Mouse (Mus musculus): ENCODE data around the gene Hist1h1c. TPM values are rescaled to one million over a fixed set of nuclear protein-coding genes. Genes with fewer than 3 reads are reported as not detected.
"Not testable (repeated sequence)": the region's sequence is repeated elsewhere in the genome, so short reads cannot be mapped to it uniquely, and the experiment has no call there.

Gene Hist1h1c
- polyA plus RNA-seq, 1 experiment from 2014 or later, result 17.2 TPM

DNA sequence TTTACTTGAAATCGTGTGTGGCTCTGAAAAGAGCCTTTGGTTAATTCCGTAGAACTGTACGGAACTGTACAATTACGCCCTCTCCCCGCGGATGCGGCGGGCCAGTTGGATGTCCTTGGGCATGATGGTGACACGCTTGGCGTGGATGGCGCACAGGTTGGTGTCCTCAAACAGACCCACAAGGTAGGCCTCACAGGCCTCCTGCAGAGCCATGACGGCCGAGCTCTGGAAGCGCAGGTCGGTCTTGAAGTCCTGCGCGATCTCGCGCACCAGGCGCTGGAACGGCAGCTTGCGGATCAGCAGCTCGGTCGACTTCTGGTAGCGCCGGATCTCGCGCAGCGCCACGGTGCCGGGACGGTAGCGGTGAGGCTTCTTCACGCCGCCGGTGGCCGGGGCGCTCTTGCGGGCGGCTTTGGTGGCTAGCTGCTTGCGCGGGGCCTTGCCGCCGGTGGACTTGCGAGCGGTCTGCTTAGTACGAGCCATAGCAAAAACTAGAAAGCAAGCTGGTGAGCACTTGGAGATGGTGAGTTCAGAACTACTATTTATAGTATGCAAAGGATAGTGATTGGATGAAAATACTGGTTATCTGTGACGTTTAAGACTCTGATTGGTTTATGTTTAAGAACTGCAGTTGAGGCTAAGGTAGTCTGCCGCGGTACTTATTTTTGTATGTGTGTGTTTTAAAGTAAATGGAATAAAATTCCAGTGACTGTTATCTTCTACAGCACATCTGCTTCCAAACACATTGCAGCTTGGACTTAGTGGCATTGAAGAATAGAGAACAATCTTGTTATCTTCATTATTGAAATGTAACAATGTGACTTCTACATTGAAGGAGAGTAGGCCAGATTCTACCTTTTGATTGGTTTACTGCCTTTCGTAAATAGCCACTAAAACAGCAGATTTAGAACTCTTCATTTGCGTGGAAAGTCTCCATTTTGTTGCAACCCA is 23.5 kb downstream of the Hist1h1c start, which contains the start of gene Hist1h3a:
Gene Hist1h3a, minus strand, starts transcription at position 516 of the 951 bp plus-strand sequence.
- H3K27me3 ChIP-seq (ENCODE audit: insufficient read depth, poor library complexity, severe bottlenecking); H3K9me3 ChIP-seq; H3K36me3 ChIP-seq: not testable (repeated sequence)
- WGBS, result under 1% methylated on average over 38 of the region's 52 CpGs
- DNase-seq (ENCODE audit: low spot score), result peak; percentile 84
- peaks cover 21% of the 10 kb centered on the region for H3K4me1 ChIP-seq
- peak within 1 kb of the TSS; percentile 88 for H3K27ac ChIP-seq
- peak within 1 kb of the TSS; percentile 62 for H3K4me3 ChIP-seq

DNA sequence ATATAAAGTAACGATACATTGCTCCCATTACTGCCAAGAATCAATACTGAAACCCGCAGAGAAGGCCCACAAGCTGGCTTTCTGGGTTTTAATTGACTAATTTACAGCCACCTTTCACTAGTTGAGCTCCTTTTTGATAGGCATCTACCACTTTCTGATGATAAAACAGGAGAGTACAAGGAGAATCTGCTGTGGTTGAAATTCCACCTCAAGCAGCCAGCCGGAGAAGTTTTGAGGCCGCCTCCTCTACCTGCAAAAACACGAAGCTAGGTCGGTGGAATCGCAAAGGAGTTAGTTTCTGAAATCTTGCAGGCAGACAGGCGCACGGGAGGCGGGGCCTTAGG is 24.6 kb downstream of the Hist1h1c start:
- Histone ChIP-seq H3K36me3 (no peaks in the 10 kb centered on the region), H3K27me3 (ENCODE audit: insufficient read depth, poor library complexity, severe bottlenecking) (no peaks in the 10 kb centered on the region), H3K9me3 (no peaks in the 10 kb centered on the region), H3K4me1 (peaks cover 21% of the 10 kb centered on the region), H3K4me3 (peak overlapping the region; percentile 62), H3K27ac (peak overlapping the region; percentile 88)
- WGBS, result 2% methylated on average over 10 of the region's 10 CpGs
- DNase-seq (ENCODE audit: low spot score), result no peak

DNA sequence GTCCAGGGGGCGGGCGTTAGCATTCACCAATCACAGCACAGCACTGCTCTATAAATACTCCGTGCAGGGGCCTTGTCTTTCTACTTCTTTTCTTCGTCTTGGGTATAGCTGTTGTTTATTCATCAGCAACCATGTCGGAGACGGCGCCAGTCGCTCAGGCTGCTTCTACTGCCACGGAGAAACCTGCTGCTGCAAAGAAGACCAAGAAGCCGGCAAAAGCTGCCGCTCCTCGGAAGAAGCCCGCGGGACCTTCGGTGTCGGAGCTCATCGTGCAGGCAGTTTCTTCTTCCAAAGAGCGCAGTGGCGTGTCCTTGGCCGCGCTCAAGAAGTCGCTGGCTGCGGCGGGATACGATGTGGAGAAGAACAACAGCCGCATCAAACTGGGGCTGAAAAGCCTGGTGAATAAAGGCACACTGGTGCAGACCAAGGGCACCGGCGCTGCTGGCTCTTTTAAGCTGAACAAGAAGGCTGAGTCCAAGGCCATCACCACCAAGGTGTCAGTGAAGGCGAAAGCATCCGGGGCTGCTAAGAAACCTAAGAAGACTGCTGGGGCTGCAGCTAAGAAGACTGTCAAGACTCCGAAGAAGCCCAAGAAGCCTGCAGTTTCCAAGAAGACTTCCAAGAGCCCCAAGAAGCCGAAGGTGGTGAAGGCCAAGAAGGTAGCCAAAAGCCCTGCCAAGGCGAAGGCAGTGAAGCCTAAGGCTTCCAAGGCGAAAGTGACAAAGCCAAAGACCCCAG is 25.1 kb downstream of the Hist1h1c start, which contains the start of gene Hist1h1a:
Gene Hist1h1a, plus strand, starts transcription at position 81 of the 738 bp plus-strand sequence.
- no peaks in the 10 kb centered on the region for H3K9me3 ChIP-seq
- peak; percentile 96 for DNase-seq (ENCODE audit: low spot score)
- H3K4me1 ChIP-seq, result peaks cover 23% of the 10 kb centered on the region
- H3K4me3 ChIP-seq, result peak within 1 kb of the TSS; percentile 62
- peak within 1 kb of the TSS; percentile 88 for H3K27ac ChIP-seq
- no peaks in the 10 kb centered on the region for H3K27me3 ChIP-seq (ENCODE audit: insufficient read depth, poor library complexity, severe bottlenecking)
- WGBS, result 3% methylated on average over 34 of the region's 34 CpGs
- no peaks in the 10 kb centered on the region for H3K36me3 ChIP-seq

DNA sequence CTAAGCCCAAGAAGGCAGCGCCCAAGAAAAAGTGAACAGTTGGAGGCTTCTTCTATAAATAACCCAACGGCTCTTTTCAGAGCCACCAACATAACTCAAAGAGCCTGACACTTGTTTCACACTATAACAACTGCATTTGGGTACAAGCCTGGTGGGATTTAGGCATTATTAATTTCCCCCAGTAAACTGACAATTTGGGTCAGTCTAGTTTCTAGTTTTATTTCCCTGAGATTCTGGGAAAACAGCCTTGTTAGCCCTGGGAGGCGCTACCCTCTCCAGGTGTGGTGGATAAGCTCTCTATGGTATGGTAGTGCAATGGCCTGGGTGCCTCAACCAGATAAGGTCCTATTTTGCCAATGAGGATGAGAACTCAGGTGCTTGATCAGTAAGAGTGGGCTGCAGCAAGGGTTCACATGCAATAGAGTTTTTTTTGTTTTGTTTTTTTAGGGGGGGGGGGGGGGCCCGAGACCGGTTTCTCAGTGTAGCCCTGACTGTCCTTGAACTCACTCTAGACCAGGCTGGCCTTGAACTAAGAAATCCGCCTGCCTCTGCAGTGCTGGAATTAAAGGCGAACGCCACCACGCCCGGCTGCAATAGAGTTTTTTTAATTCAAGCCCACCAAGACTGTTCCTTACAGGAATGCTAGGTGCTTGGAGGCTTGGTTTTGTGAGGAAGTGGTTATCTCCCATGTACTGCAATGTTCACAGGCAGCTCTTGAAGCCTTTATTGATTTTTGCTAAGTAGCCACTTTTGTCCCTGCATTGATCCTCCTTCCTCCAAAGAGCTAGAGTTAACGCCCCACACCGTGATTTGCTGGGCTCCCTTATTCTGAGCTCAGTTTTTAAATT is 25.9 kb downstream of the Hist1h1c start:
- Histone ChIP-seq H3K4me1 (peaks cover 24% of the 10 kb centered on the region), H3K36me3 (no peaks in the 10 kb centered on the region), H3K9me3 (no peaks in the 10 kb centered on the region), H3K4me3 (peak overlapping the region; percentile 62), H3K27ac (peak overlapping the region; percentile 88), H3K27me3 (ENCODE audit: insufficient read depth, poor library complexity, severe bottlenecking) (no peaks in the 10 kb centered on the region)
- WGBS, result 34% methylated on average over 12 of the region's 12 CpGs
- no peak for DNase-seq (ENCODE audit: low spot score)

DNA sequence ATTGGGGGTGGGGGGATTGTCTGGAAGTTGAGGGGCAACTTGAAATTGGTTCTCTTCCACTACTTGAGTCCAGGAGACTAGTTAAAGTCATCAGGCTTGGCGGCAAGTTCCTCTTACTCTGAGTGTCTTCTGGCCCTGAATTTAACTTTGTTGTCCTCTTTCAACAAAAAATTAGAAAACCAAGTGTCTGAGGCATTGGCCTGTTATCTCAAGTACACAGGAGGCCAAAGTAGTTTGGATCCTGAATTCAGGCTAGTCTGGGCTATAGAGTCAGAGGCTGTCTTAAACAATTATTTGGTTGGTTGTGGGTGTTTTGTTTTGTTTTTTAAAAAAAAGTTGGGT is 26.5 kb downstream of the Hist1h1c start:
- WGBS, result 68% methylated on average over 1 of the region's 1 CpGs
- Histone ChIP-seq H3K9me3 (no peaks in the 10 kb centered on the region), H3K27me3 (ENCODE audit: insufficient read depth, poor library complexity, severe bottlenecking) (no peaks in the 10 kb centered on the region), H3K36me3 (no peaks in the 10 kb centered on the region), H3K4me3 (no peak overlapping the region; the same call in 1 of the 2 replicates), H3K27ac (peak overlapping the region; percentile 47; the same call in 1 of the 2 replicates), H3K4me1 (peaks cover 21% of the 10 kb centered on the region)
- no peak for DNase-seq (ENCODE audit: low spot score)

DNA sequence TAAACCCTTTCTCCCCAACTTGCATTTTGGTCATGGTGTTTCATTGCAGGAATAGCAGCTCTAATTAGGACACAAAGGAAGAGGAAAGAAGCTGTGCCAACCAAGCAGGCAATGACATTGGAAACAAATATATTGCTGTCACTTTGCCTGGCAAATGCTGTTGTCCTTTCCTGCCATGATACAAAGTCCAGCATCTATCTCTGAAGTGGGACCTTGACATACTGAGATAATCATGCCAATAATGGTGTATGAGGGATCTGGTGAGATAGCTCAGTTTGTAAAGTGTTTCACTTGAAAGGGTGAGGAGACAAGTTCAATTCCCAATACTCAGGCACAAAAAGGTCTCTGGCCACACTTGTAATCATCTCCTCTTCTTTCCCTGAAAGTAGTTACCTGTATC is 28.2 kb downstream of the Hist1h1c start:
- peaks cover 16% of the 10 kb centered on the region for H3K4me1 ChIP-seq
- H3K9me3 ChIP-seq, result no peaks in the 10 kb centered on the region
- H3K4me3 ChIP-seq, result no peak overlapping the region
- DNase-seq (ENCODE audit: low spot score), result no peak
- H3K27me3 ChIP-seq (ENCODE audit: insufficient read depth, poor library complexity, severe bottlenecking), result no peaks in the 10 kb centered on the region
- H3K36me3 ChIP-seq, result no peaks in the 10 kb centered on the region
- H3K27ac ChIP-seq, result no peak overlapping the region

DNA sequence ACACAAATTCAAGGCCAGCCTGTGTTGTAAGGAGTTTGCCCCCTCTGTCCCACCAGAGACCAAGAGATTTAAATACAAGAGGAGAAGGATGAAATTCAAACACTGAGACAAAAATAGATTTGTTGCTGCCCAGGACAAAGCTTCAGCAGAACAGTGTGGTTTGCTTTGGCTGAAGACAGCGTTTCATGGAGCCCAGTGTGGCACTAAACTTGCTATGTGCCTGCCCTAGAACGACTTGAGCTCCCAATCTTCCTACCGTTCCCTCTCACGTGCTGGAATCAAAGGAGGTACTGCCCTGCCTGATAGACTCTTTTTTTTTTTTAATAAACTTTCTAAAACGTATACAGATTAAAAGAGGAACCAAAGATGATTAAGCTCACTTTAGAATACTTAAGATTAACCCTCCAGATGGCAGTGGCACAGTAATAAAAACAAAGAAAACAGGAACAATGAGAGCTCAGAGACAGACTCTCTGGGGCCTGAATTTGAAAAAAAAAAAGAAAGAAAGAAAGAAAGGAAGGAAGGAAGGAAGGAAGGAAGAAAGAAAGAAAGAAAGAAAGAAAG is 30.3 kb downstream of the Hist1h1c start:
- H3K9me3 ChIP-seq, result no peaks in the 10 kb centered on the region
- H3K27ac ChIP-seq, result no peak overlapping the region
- 47% methylated on average over 5 of the region's 5 CpGs for WGBS

DNA sequence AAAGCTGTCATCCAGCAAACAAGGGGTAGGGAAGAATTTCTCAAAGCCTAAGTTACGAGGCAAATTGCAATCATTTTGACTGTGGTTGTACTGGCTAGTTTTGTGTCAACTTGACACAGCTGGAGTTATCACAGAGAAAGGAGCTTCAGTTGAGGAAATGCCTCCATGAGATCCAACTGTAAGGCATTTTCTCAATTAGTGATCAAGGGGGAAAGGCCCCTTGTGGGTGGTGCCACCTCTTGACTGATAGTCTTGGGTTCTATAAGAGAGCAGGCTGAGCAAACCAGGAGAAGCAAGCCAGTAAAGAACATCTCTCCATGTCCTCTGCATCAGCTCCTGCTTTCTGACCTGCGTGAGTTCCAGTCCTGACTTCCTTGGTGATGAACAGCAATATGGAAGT is 31.0 kb downstream of the Hist1h1c start, which contains the start of gene Trim38:
Gene Trim38, plus strand, starts transcription at position 301 of the 400 bp plus-strand sequence.
- not testable (repeated sequence) for H3K9me3 ChIP-seq; H3K36me3 ChIP-seq; H3K27me3 ChIP-seq (ENCODE audit: insufficient read depth, poor library complexity, severe bottlenecking); H3K27ac ChIP-seq; H3K4me1 ChIP-seq; DNase-seq (ENCODE audit: low spot score); H3K4me3 ChIP-seq
- WGBS, result 85% methylated on average over 2 of the region's 2 CpGs

More for the DNA sequence above, 30.3 kb downstream of the Hist1h1c start:
- H3K36me3 ChIP-seq, result no peaks in the 10 kb centered on the region
- no peak for DNase-seq (ENCODE audit: low spot score)
- H3K27me3 ChIP-seq (ENCODE audit: insufficient read depth, poor library complexity, severe bottlenecking), result no peaks in the 10 kb centered on the region
- no peak overlapping the region for H3K4me3 ChIP-seq
- H3K4me1 ChIP-seq, result peaks cover 12% of the 10 kb centered on the region

DNA sequence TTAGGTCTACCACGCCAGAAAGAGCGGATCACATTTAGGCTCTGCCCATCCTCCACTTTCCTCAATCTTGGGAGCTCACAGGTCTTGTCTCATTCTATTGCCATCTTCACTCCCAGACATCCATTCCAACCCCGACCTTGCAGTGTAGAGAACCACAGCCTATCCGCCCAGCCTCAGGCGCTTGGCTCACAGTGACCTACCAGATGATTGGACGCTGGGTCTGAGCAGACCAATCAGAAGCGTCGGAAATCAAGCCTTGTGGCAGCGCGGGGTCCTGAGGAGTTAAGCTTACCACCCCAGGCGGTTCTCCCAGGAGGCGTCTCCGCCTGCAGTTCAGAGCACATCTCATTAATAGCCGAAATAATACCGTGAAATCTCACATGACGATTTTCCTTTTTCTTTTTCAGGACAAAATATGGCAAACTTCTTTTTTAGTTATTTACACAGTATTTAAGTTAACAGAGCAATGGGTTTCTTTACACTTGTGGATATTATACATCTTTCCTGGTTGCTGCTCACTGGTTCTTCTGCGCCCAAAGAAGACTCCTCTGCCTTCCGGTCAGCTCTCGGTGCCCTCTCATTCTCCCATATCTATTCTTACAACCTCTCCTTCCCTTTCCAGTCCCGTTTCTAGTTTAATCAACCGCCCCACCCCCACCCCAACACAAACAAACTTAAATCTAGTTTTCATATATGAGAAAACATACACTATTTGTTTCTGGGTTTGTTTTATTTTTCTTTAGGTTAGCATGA is 34.1 kb downstream of the Hist1h1c start:
- 12% methylated on average over 21 of the region's 21 CpGs for WGBS
- H3K9me3 ChIP-seq, result no peaks in the 10 kb centered on the region
- peak overlapping the region; percentile 47 for H3K4me3 ChIP-seq
- H3K4me1 ChIP-seq, result peaks cover 7% of the 10 kb centered on the region; the same call in 1 of the 2 replicates
- no peaks in the 10 kb centered on the region for H3K36me3 ChIP-seq
- peak overlapping the region; percentile 67 for H3K27ac ChIP-seq
- H3K27me3 ChIP-seq (ENCODE audit: insufficient read depth, poor library complexity, severe bottlenecking), result no peaks in the 10 kb centered on the region
- DNase-seq (ENCODE audit: low spot score), result peak; percentile 93

DNA sequence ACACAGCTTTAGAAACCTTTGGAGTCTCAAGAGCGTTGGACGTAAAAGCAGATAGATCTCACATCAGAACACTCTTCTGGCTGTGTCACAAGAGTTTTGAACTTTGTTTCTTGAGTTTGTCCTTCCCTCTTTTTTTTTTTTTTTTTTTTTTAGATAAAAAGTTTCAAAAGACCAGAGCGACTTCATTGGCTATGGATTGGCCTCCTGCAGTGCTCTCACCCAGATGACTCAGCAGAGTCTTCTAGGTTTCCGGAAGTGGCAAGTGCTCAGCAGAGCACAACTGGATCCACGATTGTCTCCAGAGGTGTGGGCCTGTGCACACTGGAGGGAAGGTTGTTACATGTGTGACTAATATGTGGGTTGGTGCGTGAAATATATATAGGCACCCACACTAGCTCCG is 39.7 kb downstream of the Hist1h1c start:
- 91% methylated on average over 7 of the region's 7 CpGs for WGBS
- Histone ChIP-seq H3K9me3 (no peaks in the 10 kb centered on the region), H3K4me3 (no peak overlapping the region), H3K4me1 (no peaks in the 10 kb centered on the region), H3K27ac (no peak overlapping the region), H3K36me3 (no peaks in the 10 kb centered on the region), H3K27me3 (ENCODE audit: insufficient read depth, poor library complexity, severe bottlenecking) (no peaks in the 10 kb centered on the region)
- DNase-seq (ENCODE audit: low spot score), result no peak

DNA sequence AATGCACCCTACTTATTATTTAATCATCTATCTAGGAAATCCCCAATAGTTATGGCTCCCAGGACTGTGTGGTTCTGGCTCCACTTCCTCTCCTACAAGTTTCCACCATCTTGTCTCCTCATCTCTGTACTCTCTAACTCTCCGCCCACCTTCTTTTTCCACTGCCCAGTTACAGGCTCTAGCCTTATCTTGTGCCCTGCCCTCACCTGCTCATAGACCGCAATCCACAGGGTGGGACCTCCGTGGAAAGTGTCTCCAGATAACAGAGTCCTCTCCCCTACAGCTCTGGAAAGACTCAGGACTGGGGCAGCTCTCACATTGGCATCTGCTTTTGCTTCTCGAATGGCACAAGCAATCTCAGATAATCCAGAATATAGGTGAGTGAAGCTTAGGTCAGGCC is 40.4 kb downstream of the Hist1h1c start:
- no peaks in the 10 kb centered on the region for H3K36me3 ChIP-seq
- H3K4me1 ChIP-seq, result no peaks in the 10 kb centered on the region
- 57% methylated on average over 4 of the region's 4 CpGs for WGBS
- H3K27me3 ChIP-seq (ENCODE audit: insufficient read depth, poor library complexity, severe bottlenecking), result no peaks in the 10 kb centered on the region
- H3K27ac ChIP-seq, result no peak overlapping the region
- H3K9me3 ChIP-seq, result no peaks in the 10 kb centered on the region
- DNase-seq (ENCODE audit: low spot score), result no peak
- H3K4me3 ChIP-seq, result no peak overlapping the region

Data from heart, embryonic 10.5 days (tissue).